ENCODE assay signal across 7 mouse cellular contexts in the genomic region with DNA sequence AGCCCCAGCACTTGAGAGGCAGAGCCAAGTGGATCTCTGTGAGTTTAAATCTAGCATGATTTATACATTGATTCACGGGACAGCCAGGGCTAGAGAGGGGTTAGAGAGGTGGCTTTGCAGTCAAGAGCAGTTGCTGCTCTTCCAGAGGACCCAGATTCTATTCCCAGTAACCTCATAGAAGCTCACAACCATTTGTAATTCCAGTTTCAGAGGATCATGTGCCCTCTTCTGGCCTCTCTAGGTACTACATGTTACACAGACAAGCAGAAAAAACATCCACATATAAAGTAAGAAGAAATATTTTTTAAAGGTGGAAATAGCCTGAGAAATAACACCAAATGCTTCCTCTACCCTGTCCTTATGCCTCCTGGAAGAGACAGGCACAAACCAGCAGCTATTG. TPM values are rescaled to one million over a fixed set of nuclear protein-coding genes. Genes with fewer than 3 reads are reported as not detected.
DNase-seq lines count a peak whose midpoint lies in the region; ATAC-seq and TF ChIP-seq lines count a peak whose summit lies in the region.

No protein-coding gene starts in this region.

- TF ChIP-seq POLR2A in ES-Bruce4 (IDR thresholded peaks at IDR 0.05; ENCODE audit: insufficient read depth, low read length), result no peak

- H3K27me3 ChIP-seq in kidney, embryonic 16.5 days (ENCODE audit: insufficient read depth, low read length), result peaks cover 3% of the 10 kb centered on the region; the same call in 1 of the 2 replicates
- H3K27me3 ChIP-seq in ES-Bruce4 (ENCODE audit: control insufficient read depth, insufficient read depth, low read length, poor library complexity, severe bottlenecking), result no peaks in the 10 kb centered on the region

- 0 out of 2 replicates have a peak, but pooled peaks cover 3% of the 10 kb centered on the region for H3K9me3 ChIP-seq in kidney, embryonic 16.5 days (ENCODE audit: low read length)
- no peaks in the 10 kb centered on the region; the same call in 1 of the 2 replicates for H3K9me3 ChIP-seq in ES-Bruce4 (replicated peaks; ENCODE audit: control insufficient read depth, insufficient read depth, low read length, poor library complexity, severe bottlenecking)

- no peak overlapping the region for H3K27ac ChIP-seq in kidney, embryonic 16.5 days (ENCODE audit: low read length)
- H3K27ac ChIP-seq in ES-Bruce4 (ENCODE audit: insufficient read depth, low read length), result no peak overlapping the region

- peak; percentile 55 for DNase-seq in kidney, adult 9 months
- DNase-seq in B cell, adult 2 months, result peak; percentile 64 to 65
- peak; percentile 66 for DNase-seq in induced T-regulatory cell, adult 2 months (ENCODE audit: low read depth)
- no peak for DNase-seq in frontal cortex, postnatal 10 days (ENCODE audit: low spot score in 2 of 2)
- no peak for DNase-seq in cerebellum, adult 9-11 months

- TF ChIP-seq EP300 in ES-Bruce4 (IDR thresholded peaks at IDR 0.05; ENCODE audit: insufficient read depth, low read depth, low read length), result no peak

- 73% methylated on average over 1 of the region's 1 CpGs for WGBS in kidney, embryonic 16.5 days

- no peak for ATAC-seq in kidney, embryonic 16.5 days (ENCODE audit: low FRiP score, low TSS enrichment)

- no peaks in the 10 kb centered on the region for H3K36me3 ChIP-seq in kidney, embryonic 16.5 days (ENCODE audit: insufficient read depth, low read length)
- no peaks in the 10 kb centered on the region for H3K36me3 ChIP-seq in ES-Bruce4 (ENCODE audit: control insufficient read depth, insufficient read depth, low read length, poor library complexity, severe bottlenecking)

- H3K4me2 ChIP-seq in kidney, embryonic 16.5 days (replicated peaks; ENCODE audit: low read depth, low read length), result no peak overlapping the region

- no peak overlapping the region for H3K9ac ChIP-seq in kidney, embryonic 16.5 days (replicated peaks; ENCODE audit: low read length)
- no peak overlapping the region for H3K9ac ChIP-seq in ES-Bruce4 (ENCODE audit: low read depth, poor library complexity, severe bottlenecking)

- TF ChIP-seq CTCF in ES-Bruce4 (IDR thresholded peaks at IDR 0.05; ENCODE audit: low read depth, low read length), result peak; percentile 1

- H3K4me3 ChIP-seq in kidney, embryonic 16.5 days (ENCODE audit: low read length), result no peak overlapping the region
- H3K4me3 ChIP-seq in ES-Bruce4 (ENCODE audit: low read depth, low read length), result no peak overlapping the region

- H3K4me1 ChIP-seq in kidney, embryonic 16.5 days (ENCODE audit: insufficient read depth, low read length), result peaks cover 48% of the 10 kb centered on the region
- peaks cover 4% of the 10 kb centered on the region for H3K4me1 ChIP-seq in ES-Bruce4 (ENCODE audit: control insufficient read depth, insufficient read depth, low read length)

RNA-seq across cellular contexts. Expression of a gene that starts 36.2 kb away (rescaled TPM):
- 19.8 and 20.5 TPM in 2 replicates for polyA plus RNA-seq in kidney, embryonic 16.5 days (2015; fragmentation: Nextera tagmentation; extraction: Ambion mirVana)
- polyA plus RNA-seq in ES-Bruce4 (2011; ENCODE audit: insufficient read depth, insufficient read length, low read depth, missing spikeins), result 13.5 and 15.3 TPM in 2 replicates

Comparison
In these comparisons a context has a peak if more than half of its experiments do, and no peak if none do; other contexts are left out.
1. DNase-seq: peak in kidney, adult 9 months (single experiment), B cell, adult 2 months (2 of 2) and induced T-regulatory cell, adult 2 months (single experiment); none in frontal cortex, postnatal 10 days (0 of 2) and cerebellum, adult 9-11 months (single experiment).